Comparison of ENCODE assay signal across 17 mouse cellular contexts in the genomic region with DNA sequence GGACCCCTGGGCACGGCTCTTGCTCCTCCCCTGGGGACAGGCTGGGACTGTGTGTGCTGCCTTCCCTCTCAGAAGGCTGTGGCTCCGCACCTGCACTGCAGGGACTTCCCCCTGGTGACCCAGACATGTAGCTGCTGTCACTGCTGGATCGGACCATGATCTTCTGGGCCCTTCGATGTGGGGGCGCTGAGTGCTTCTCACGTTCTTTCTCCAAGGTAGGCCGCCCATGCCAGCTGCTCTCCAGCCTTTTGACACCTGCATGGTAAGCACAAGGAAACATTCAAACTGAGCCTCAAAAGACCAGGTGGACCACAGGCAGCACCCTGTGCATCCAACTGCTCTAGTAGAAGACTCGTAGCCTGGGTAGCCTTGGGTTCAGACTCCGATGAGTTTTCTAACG. TPM values are rescaled to one million over a fixed set of nuclear protein-coding genes. Genes with fewer than 3 reads are reported as not detected.
DNase-seq lines count a peak whose midpoint lies in the region; TF ChIP-seq lines count a peak whose summit lies in the region.
"Had no signal": no experiment of that assay in that cellular context is flagged by ENCODE, and none has a peak within 500 bp of the region (broad histone marks: within the 10 kb centered on the region; RNA-seq: fewer than 3 reads in every experiment).

No protein-coding gene starts in this region.

- peak overlapping the region; percentile 83 for H3K4me3 ChIP-seq in testis, adult 2 months (ENCODE audit: control insufficient read depth, low read depth, low read length)
- peak overlapping the region; percentile 5 for H3K4me3 ChIP-seq in bone marrow, adult 2 months (replicated peaks; ENCODE audit: control insufficient read depth, low read depth, low read length)
- H3K4me3 ChIP-seq: embryonic facial prominence, embryonic 13.5 days; heart, adult 2 months; hindbrain, embryonic 12.5 days; midbrain, embryonic 15.5 days had no signal

- intact Hi-C loops in gastrocnemius, postnatal 14 days (cut with DNase I; ENCODE audit: low total_unique reads) = no loop called here

- TF ChIP-seq CTCF in testis, adult 2 months (IDR thresholded peaks at IDR 0.05; ENCODE audit: control insufficient read depth, insufficient read depth, insufficient replicate concordance, low read depth, low read length) = no peak
- TF ChIP-seq CTCF in bone marrow, adult 2 months (IDR thresholded peaks at IDR 0.05; ENCODE audit: control insufficient read depth, insufficient read depth, low read length) = no peak

- peaks cover 6% of the 10 kb centered on the region for H3K4me1 ChIP-seq in testis, adult 2 months (ENCODE audit: control insufficient read depth, insufficient read depth, low read length)
- H3K4me1 ChIP-seq in bone marrow, adult 2 months (ENCODE audit: control insufficient read depth, insufficient read depth, low read length) = peaks cover 17% of the 10 kb centered on the region
- H3K4me1 ChIP-seq: embryonic facial prominence, embryonic 13.5 days; hindbrain, embryonic 12.5 days; midbrain, embryonic 15.5 days had no signal

- no peaks in the 10 kb centered on the region for H3K36me3 ChIP-seq in testis, adult 2 months (ENCODE audit: control insufficient read depth, insufficient read depth, low read length)
- no peaks in the 10 kb centered on the region for H3K36me3 ChIP-seq in splenic B cell, adult 2 months (ENCODE audit: control insufficient read depth, insufficient read depth, low read length, poor library complexity, severe bottlenecking)
- H3K36me3 ChIP-seq: embryonic facial prominence, embryonic 13.5 days; hindbrain, embryonic 12.5 days; midbrain, embryonic 15.5 days had no signal

- TF ChIP-seq POLR2A in testis, adult 2 months (IDR thresholded peaks at IDR 0.05; ENCODE audit: control insufficient read depth, low read depth, low read length) = no peak
- peak; percentile 40; the same call in 1 of the 2 replicates for TF ChIP-seq POLR2A in bone marrow, adult 2 months (IDR thresholded peaks at IDR 0.05; ENCODE audit: borderline replicate concordance, control insufficient read depth, low read depth, low read length)

- 56% methylated on average over 10 of the region's 10 CpGs for WGBS in bone marrow, adult 2 months

- no peak overlapping the region for H3K27ac ChIP-seq in testis, adult 2 months (ENCODE audit: control insufficient read depth, insufficient read depth, low read depth, low read length)
- H3K27ac ChIP-seq in bone marrow, adult 2 months (ENCODE audit: control insufficient read depth, insufficient read depth, low read depth, low read length, poor library complexity) = peak overlapping the region; percentile 83
- H3K27ac ChIP-seq: embryonic facial prominence, embryonic 13.5 days; heart, adult 2 months; hindbrain, embryonic 12.5 days; midbrain, embryonic 15.5 days had no signal

- DNase-seq in testis, postnatal 14 days (ENCODE audit: low spot score) = no peak
- peak; percentile 53 for DNase-seq in splenic B cell, adult 2 months (ENCODE audit: low read depth, low spot score)
- peak; percentile 73 for DNase-seq in thymus, postnatal 4 days
- no peak for DNase-seq in lung, postnatal 25 days (ENCODE audit: low spot score)
- DNase-seq in gastrocnemius, postnatal 14 days = no peak
- DNase-seq in ovary, postnatal 14 days (ENCODE audit: low spot score) = no peak
- DNase-seq: adrenal gland, postnatal 36 days; cerebellum, adult 9-10 months; heart, adult 2 months; left cerebral cortex, postnatal 4 days; lung, embryonic 14.5 days; right cerebral cortex, postnatal 14 days had no signal

- H3K27me3 ChIP-seq in testis, adult 2 months (ENCODE audit: control insufficient read depth, insufficient read depth, low read length) = no peaks in the 10 kb centered on the region
- H3K27me3 ChIP-seq in splenic B cell, adult 2 months (ENCODE audit: control insufficient read depth, insufficient read depth, low read length, poor library complexity, severe bottlenecking) = no peaks in the 10 kb centered on the region
- H3K27me3 ChIP-seq: embryonic facial prominence, embryonic 13.5 days; hindbrain, embryonic 12.5 days; midbrain, embryonic 15.5 days had no signal

RNA-seq across cellular contexts. Expression of a gene that starts 29.3 kb away (rescaled TPM):
- 4.5 and 4.8 TPM in 2 replicates for polyA plus RNA-seq in testis, adult 2 months (2012; rRNA removed)
- 6.4 and 9.0 TPM in 2 replicates for polyA plus RNA-seq in bone marrow, adult 2 months (2011; ENCODE audit: insufficient read depth, insufficient read length, low replicate concordance, missing spikeins)
- total RNA-seq in gastrocnemius, postnatal 14 days (2021) = 1 to 10 TPM; 6.9 to 8.0 TPM

Comparison
In these comparisons a context has a peak if more than half of its experiments do, and no peak if none do; other contexts are left out.
1. DNase-seq: peak in splenic B cell, adult 2 months (single experiment) and thymus, postnatal 4 days (single experiment); none in testis, postnatal 14 days (single experiment), lung, postnatal 25 days (single experiment), gastrocnemius, postnatal 14 days (single experiment) and ovary, postnatal 14 days (single experiment).